Mouse (Mus musculus): ENCODE measurements around the gene Krt7. TPM values are rescaled to one million over a fixed set of nuclear protein-coding genes. Genes with fewer than 3 reads are reported as not detected.

Krt7 gene
- polyA plus RNA-seq, 1 experiment, result 36.4 TPM

DNA sequence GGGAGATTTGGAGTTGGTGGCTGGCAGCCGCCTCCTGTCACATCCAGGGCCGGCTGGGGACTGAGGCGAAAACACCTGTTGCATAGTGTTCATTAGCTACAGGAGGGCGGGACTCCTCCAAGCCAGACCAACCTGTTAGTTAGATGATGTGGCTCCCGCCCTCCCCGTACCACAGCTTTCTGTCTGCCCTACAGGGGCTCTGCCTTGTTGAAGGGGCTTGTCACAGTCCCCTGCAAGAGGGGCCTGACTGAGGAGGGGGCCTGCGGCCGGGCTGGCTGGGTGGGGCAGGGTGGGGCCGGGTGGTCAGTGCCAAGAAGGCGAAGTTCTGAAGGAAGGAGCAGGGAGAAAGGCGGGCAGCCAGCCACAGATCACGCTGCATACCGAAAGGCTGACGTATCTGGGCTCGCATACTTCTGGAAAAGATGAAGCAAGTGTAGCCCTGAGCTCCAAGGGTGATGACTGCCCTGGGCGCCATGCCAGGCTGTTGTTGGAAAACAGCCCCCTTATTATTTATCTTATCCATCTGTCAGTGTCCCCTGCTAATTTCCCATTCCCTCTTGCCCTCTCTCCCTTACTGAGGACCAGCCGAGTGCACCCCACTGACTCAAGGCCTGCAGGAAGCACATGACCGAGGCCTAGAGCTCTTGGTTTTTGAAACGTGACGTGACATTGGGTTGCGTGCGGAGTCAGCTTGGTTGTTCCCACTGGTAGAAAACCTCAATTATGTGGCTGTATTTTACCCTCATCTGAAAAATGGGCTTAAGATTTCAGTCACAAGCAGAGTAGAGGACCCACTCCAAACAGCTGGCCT, 40.5 kb upstream of the Krt7 start, which contains the start of gene Krt80:
Gene Krt80, minus strand, starts transcription at position 62 of the 811 bp plus-strand sequence.
- H3K36me3 ChIP-seq (ENCODE audit: control insufficient read depth, insufficient read depth, low read length, poor library complexity, severe bottlenecking), result no peaks in the 10 kb centered on the region
- H3K4me1 ChIP-seq (ENCODE audit: control insufficient read depth, insufficient read depth, low read length), result no peaks in the 10 kb centered on the region
- no peak within 1 kb of the TSS for H3K4me3 ChIP-seq (ENCODE audit: low read depth, low read length)
- H3K9me3 ChIP-seq (replicated peaks; ENCODE audit: control insufficient read depth, insufficient read depth, low read length, poor library complexity, severe bottlenecking), result no peaks in the 10 kb centered on the region
- no peak for TF ChIP-seq CTCF (IDR thresholded peaks at IDR 0.05; ENCODE audit: low read depth, low read length)
- no peak for TF ChIP-seq POLR2A (IDR thresholded peaks at IDR 0.05; ENCODE audit: insufficient read depth, low read length)
- TF ChIP-seq EP300 (IDR thresholded peaks at IDR 0.05; ENCODE audit: insufficient read depth, low read depth, low read length), result no peak
- no peak within 1 kb of the TSS for H3K9ac ChIP-seq (ENCODE audit: low read depth, poor library complexity, severe bottlenecking)
- no peak within 1 kb of the TSS for H3K27ac ChIP-seq (ENCODE audit: insufficient read depth, low read length)
- no peaks in the 10 kb centered on the region for H3K27me3 ChIP-seq (ENCODE audit: control insufficient read depth, insufficient read depth, low read length, poor library complexity, severe bottlenecking)

GRCm38 (mm10) chr15:101371141-101371985, 39.5 kb upstream of the Krt7 start:
- Histone ChIP-seq H3K9ac (ENCODE audit: low read depth, poor library complexity, severe bottlenecking) (no peak overlapping the region), H3K27me3 (ENCODE audit: control insufficient read depth, insufficient read depth, low read length, poor library complexity, severe bottlenecking) (no peaks in the 10 kb centered on the region), H3K9me3 (replicated peaks; ENCODE audit: control insufficient read depth, insufficient read depth, low read length, poor library complexity, severe bottlenecking) (no peaks in the 10 kb centered on the region), H3K4me1 (ENCODE audit: control insufficient read depth, insufficient read depth, low read length) (no peaks in the 10 kb centered on the region), H3K36me3 (ENCODE audit: control insufficient read depth, insufficient read depth, low read length, poor library complexity, severe bottlenecking) (no peaks in the 10 kb centered on the region), H3K4me3 (ENCODE audit: low read depth, low read length) (no peak overlapping the region), H3K27ac (ENCODE audit: insufficient read depth, low read length) (no peak overlapping the region)
- TF ChIP-seq EP300 (IDR thresholded peaks at IDR 0.05; ENCODE audit: insufficient read depth, low read depth, low read length) (no peak), CTCF (IDR thresholded peaks at IDR 0.05; ENCODE audit: low read depth, low read length) (no peak), POLR2A (IDR thresholded peaks at IDR 0.05; ENCODE audit: insufficient read depth, low read length) (no peak)

DNA sequence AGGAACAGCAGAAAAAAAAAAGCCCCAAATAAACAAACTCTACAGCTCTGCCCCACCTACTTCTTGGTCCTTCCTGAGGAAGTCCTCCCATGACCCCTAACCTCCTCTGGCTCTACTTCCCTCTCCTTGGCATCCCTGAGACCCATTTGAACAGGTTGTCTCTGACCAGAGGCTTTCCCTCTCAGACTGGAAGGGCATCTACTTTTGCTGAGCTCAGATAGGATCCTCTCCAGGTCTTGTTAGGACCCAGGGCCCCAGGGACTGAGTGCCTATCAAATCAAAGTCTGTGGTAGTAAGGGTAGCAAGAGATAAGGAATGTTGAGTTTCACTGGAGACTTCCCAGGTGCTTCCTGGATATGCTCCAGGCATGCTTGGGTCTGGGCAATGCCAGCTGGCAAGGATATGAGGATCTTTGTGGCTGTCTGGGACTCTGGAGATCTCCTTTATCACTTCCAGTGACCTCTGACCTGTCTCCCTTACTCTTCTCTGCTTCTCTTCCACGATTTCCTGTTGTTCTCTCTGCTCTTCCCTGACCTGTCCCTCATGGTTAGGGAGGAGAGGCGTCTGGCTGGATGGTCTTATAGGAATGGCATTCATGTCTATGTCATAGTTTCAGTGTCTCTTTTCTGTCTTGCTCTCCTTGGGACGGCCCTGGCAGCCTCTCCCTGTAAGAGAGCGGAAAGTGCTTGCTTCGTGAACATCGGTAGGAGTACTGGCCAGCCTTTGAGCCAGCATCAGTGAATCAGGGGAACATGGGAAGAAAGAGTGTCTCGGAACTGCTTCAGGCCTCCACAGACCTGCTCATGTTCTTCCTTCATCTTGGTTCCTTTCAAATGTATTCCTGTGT, 38.5 kb upstream of the Krt7 start:
- no peak overlapping the region for H3K4me3 ChIP-seq (ENCODE audit: low read depth, low read length)
- no peak overlapping the region for H3K9ac ChIP-seq (ENCODE audit: low read depth, poor library complexity, severe bottlenecking)
- no peaks in the 10 kb centered on the region for H3K27me3 ChIP-seq (ENCODE audit: control insufficient read depth, insufficient read depth, low read length, poor library complexity, severe bottlenecking)
- no peaks in the 10 kb centered on the region for H3K36me3 ChIP-seq (ENCODE audit: control insufficient read depth, insufficient read depth, low read length, poor library complexity, severe bottlenecking)
- no peaks in the 10 kb centered on the region for H3K9me3 ChIP-seq (replicated peaks; ENCODE audit: control insufficient read depth, insufficient read depth, low read length, poor library complexity, severe bottlenecking)
- H3K27ac ChIP-seq (ENCODE audit: insufficient read depth, low read length), result no peak overlapping the region
- H3K4me1 ChIP-seq (ENCODE audit: control insufficient read depth, insufficient read depth, low read length), result no peaks in the 10 kb centered on the region
- TF ChIP-seq CTCF (IDR thresholded peaks at IDR 0.05; ENCODE audit: low read depth, low read length) (no peak), EP300 (IDR thresholded peaks at IDR 0.05; ENCODE audit: insufficient read depth, low read depth, low read length) (no peak), POLR2A (IDR thresholded peaks at IDR 0.05; ENCODE audit: insufficient read depth, low read length) (no peak)

DNA sequence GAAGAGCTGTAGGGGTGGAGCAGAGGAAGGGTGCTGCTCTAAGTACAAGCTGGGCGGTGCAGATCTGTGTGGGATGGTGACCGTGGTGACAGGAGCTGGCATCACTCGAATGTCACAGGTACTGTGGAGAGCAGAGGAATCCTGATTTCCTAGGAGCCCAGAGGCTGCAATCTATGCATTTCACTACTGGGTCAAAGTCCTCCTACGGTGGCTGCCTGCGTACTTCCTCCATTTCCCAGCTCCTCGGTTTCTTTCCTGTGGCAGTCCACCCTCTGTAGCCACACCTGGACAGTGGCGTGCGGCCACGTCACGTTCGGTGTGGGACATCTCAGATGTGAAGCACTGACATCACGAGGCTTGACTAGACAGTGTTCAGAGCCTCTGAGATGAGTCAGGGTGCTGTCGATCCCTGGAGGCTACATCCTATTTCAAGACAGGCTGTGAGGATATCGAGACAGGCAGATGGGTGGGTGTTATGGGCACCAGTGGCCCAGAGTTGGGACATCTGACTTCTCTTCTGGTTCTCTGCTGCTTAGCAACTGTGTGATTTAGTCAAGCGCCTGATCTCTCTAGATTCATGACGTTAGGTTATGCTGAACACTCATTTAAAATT, 37.5 kb upstream of the Krt7 start:
- no peak overlapping the region for H3K27ac ChIP-seq (ENCODE audit: insufficient read depth, low read length)
- no peak overlapping the region for H3K4me3 ChIP-seq (ENCODE audit: low read depth, low read length)

GRCm38 (mm10) chr15:101374879-101375278, 36.0 kb upstream of the Krt7 start:
- Histone ChIP-seq H3K4me1 (ENCODE audit: control insufficient read depth, insufficient read depth, low read length) (no peaks in the 10 kb centered on the region), H3K9me3 (replicated peaks; ENCODE audit: control insufficient read depth, insufficient read depth, low read length, poor library complexity, severe bottlenecking) (no peaks in the 10 kb centered on the region), H3K4me3 (ENCODE audit: low read depth, low read length) (no peak overlapping the region), H3K36me3 (ENCODE audit: control insufficient read depth, insufficient read depth, low read length, poor library complexity, severe bottlenecking) (no peaks in the 10 kb centered on the region), H3K27me3 (ENCODE audit: control insufficient read depth, insufficient read depth, low read length, poor library complexity, severe bottlenecking) (no peaks in the 10 kb centered on the region), H3K9ac (ENCODE audit: low read depth, poor library complexity, severe bottlenecking) (no peak overlapping the region), H3K27ac (ENCODE audit: insufficient read depth, low read length) (no peak overlapping the region)
- TF ChIP-seq POLR2A (IDR thresholded peaks at IDR 0.05; ENCODE audit: insufficient read depth, low read length) (no peak), CTCF (IDR thresholded peaks at IDR 0.05; ENCODE audit: low read depth, low read length) (no peak), EP300 (IDR thresholded peaks at IDR 0.05; ENCODE audit: insufficient read depth, low read depth, low read length) (no peak)

More for the DNA sequence above, 37.5 kb upstream of the Krt7 start:
- Histone ChIP-seq H3K27me3 (ENCODE audit: control insufficient read depth, insufficient read depth, low read length, poor library complexity, severe bottlenecking) (no peaks in the 10 kb centered on the region), H3K9ac (ENCODE audit: low read depth, poor library complexity, severe bottlenecking) (no peak overlapping the region), H3K9me3 (replicated peaks; ENCODE audit: control insufficient read depth, insufficient read depth, low read length, poor library complexity, severe bottlenecking) (no peaks in the 10 kb centered on the region), H3K4me1 (ENCODE audit: control insufficient read depth, insufficient read depth, low read length) (no peaks in the 10 kb centered on the region), H3K36me3 (ENCODE audit: control insufficient read depth, insufficient read depth, low read length, poor library complexity, severe bottlenecking) (no peaks in the 10 kb centered on the region)
- no peak for TF ChIP-seq EP300 (IDR thresholded peaks at IDR 0.05; ENCODE audit: insufficient read depth, low read depth, low read length)
- no peak for TF ChIP-seq POLR2A (IDR thresholded peaks at IDR 0.05; ENCODE audit: insufficient read depth, low read length)
- no peak for TF ChIP-seq CTCF (IDR thresholded peaks at IDR 0.05; ENCODE audit: low read depth, low read length)

Data from ES-Bruce4 (cell line).